ENCODE assay signal across 18 mouse cellular contexts in the genomic region with DNA sequence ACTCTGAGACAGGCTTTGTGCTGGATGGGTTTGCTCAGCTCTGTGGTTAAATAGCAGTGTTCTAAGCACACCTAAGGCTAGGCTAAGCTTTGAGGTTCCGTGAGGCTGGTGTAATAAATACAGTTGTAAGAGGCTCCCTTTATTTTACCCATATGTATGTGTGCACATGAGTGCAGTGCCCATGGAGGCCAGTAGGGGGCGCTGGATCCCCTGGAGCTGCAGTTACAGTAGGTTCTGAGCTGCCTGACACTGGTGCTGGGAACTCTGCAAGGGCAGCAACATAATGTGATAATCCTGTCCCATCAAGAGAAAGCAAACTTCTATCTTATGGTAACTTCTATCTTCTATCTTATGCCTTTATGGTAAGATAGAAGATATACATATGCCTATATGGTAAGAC. TPM values are rescaled to one million over a fixed set of nuclear protein-coding genes. Genes with fewer than 3 reads are reported as not detected.
A peak's percentile ranks its signal among the peaks of the same experiment; 100 is the strongest.
DNase-seq lines count a peak whose midpoint lies in the region; ATAC-seq and TF ChIP-seq lines count a peak whose summit lies in the region.
"Had no signal": no experiment of that assay in that cellular context is flagged by ENCODE, and none has a peak within 500 bp of the region (broad histone marks: within the 10 kb centered on the region; RNA-seq: fewer than 3 reads in every experiment).

No protein-coding gene starts in this region.

- TF ChIP-seq CTCF in kidney, postnatal 0 days (IDR thresholded peaks at IDR 0.05; ENCODE audit: low read depth): peak; percentile 36; the same call in 1 of the 2 replicates
- TF ChIP-seq CTCF in midbrain, postnatal 0 days (IDR thresholded peaks at IDR 0.05): peak; percentile 51

- no peak overlapping the region for H3K4me3 ChIP-seq in kidney, postnatal 0 days (replicated peaks; ENCODE audit: low read depth, low read length)
- no peak overlapping the region for H3K4me3 ChIP-seq in kidney, embryonic 16.5 days (ENCODE audit: low read length)
- no peak overlapping the region for H3K4me3 ChIP-seq in midbrain, postnatal 0 days (ENCODE audit: low read depth, low read length)
- no peak overlapping the region for H3K4me3 ChIP-seq in midbrain, embryonic 13.5 days (replicated peaks)
- H3K4me3 ChIP-seq: hindbrain, embryonic 10.5 days; liver, embryonic 13.5 days; megakaryocyte, embryonic 14.5 days; myocyte had no signal

- no peak overlapping the region for H3K27ac ChIP-seq in kidney, postnatal 0 days
- no peak overlapping the region for H3K27ac ChIP-seq in kidney, embryonic 16.5 days (ENCODE audit: low read length)
- no peak overlapping the region for H3K27ac ChIP-seq in midbrain, postnatal 0 days (ENCODE audit: low read depth, low read length)
- no peak overlapping the region for H3K27ac ChIP-seq in midbrain, embryonic 13.5 days
- H3K27ac ChIP-seq: hindbrain, embryonic 10.5 days; liver, embryonic 13.5 days had no signal

- no peak overlapping the region for H3K4me2 ChIP-seq in kidney, postnatal 0 days (ENCODE audit: low read length)
- no peak overlapping the region for H3K4me2 ChIP-seq in kidney, embryonic 16.5 days (replicated peaks; ENCODE audit: low read depth, low read length)
- H3K4me2 ChIP-seq in midbrain, postnatal 0 days (ENCODE audit: low read depth, low read length, poor library complexity, severe bottlenecking): no peak overlapping the region
- no peak overlapping the region for H3K4me2 ChIP-seq in midbrain, embryonic 13.5 days (replicated peaks)
- H3K4me2 ChIP-seq: liver, embryonic 13.5 days had no signal

- no peak overlapping the region for H3K9ac ChIP-seq in kidney, postnatal 0 days (ENCODE audit: low read depth, low read length)
- H3K9ac ChIP-seq in kidney, embryonic 16.5 days (replicated peaks; ENCODE audit: low read length): no peak overlapping the region
- no peak overlapping the region for H3K9ac ChIP-seq in midbrain, postnatal 0 days (replicated peaks; ENCODE audit: low read length, poor library complexity, severe bottlenecking)
- no peak overlapping the region for H3K9ac ChIP-seq in midbrain, embryonic 13.5 days (replicated peaks)
- H3K9ac ChIP-seq: liver, embryonic 13.5 days had no signal

- 55% methylated on average over 2 of the region's 2 CpGs for WGBS in kidney, postnatal 0 days
- WGBS in kidney, embryonic 16.5 days: 60% methylated on average over 2 of the region's 2 CpGs
- WGBS in midbrain, postnatal 0 days: 58% methylated on average over 2 of the region's 2 CpGs
- WGBS in midbrain, embryonic 13.5 days: 63% methylated on average over 2 of the region's 2 CpGs

- no peaks in the 10 kb centered on the region for H3K9me3 ChIP-seq in kidney, postnatal 0 days (replicated peaks; ENCODE audit: low read length)
- H3K9me3 ChIP-seq in kidney, embryonic 16.5 days (ENCODE audit: low read length): no peaks in the 10 kb centered on the region
- no peaks in the 10 kb centered on the region for H3K9me3 ChIP-seq in midbrain, postnatal 0 days (ENCODE audit: low read length)
- H3K9me3 ChIP-seq in midbrain, embryonic 13.5 days: no peaks in the 10 kb centered on the region

- no peak for DNase-seq in kidney, postnatal 0 days (ENCODE audit: low spot score)
- no peak for DNase-seq in midbrain, postnatal 0 days (ENCODE audit: low spot score)
- DNase-seq in R1 (ENCODE audit: low read depth, low spot score): peak; percentile 39
- DNase-seq in right cerebral cortex, postnatal 36 days (ENCODE audit: low spot score in 2 of 2): no peak
- DNase-seq in cerebellum, adult 18-20 months: no peak
- DNase-seq: adrenal gland, postnatal 36 days; cerebellum, adult 11 months; gastrocnemius, postnatal 36 days; liver, embryonic 13.5 days; thymus, postnatal 36 days had no signal

- no peaks in the 10 kb centered on the region for H3K36me3 ChIP-seq in kidney, postnatal 0 days (ENCODE audit: insufficient read depth, low read length)
- H3K36me3 ChIP-seq in kidney, embryonic 16.5 days (ENCODE audit: insufficient read depth, low read length): 0 out of 2 replicates have a peak, but pooled peaks cover 3% of the 10 kb centered on the region
- peaks cover 33% of the 10 kb centered on the region for H3K36me3 ChIP-seq in midbrain, postnatal 0 days (ENCODE audit: insufficient read depth, low read length)
- H3K36me3 ChIP-seq in midbrain, embryonic 13.5 days: peaks cover 35% of the 10 kb centered on the region
- H3K36me3 ChIP-seq: liver, embryonic 13.5 days had no signal

- ATAC-seq in kidney, postnatal 0 days (replicated peaks; ENCODE audit: low FRiP score, low read depth): no peak
- no peak for ATAC-seq in kidney, embryonic 16.5 days (ENCODE audit: low FRiP score, low TSS enrichment)
- no peak for ATAC-seq in midbrain, postnatal 0 days (ENCODE audit: low FRiP score)
- no peak for ATAC-seq in midbrain, embryonic 13.5 days
- 0 out of 2 replicates have a peak, but pooled peaks have one; percentile 31 for ATAC-seq in megakaryocyte-erythroid progenitor cell, adult 5-6 weeks (replicated peaks; ENCODE audit: low FRiP score, low TSS enrichment, poor library complexity, severe bottlenecking)
- ATAC-seq: forebrain, embryonic 16.5 days; intestine, embryonic 16.5 days had no signal

- H3K4me1 ChIP-seq in kidney, postnatal 0 days (replicated peaks; ENCODE audit: insufficient read depth, low read length): no peaks in the 10 kb centered on the region
- H3K4me1 ChIP-seq in kidney, embryonic 16.5 days (ENCODE audit: insufficient read depth, low read length): no peaks in the 10 kb centered on the region
- no peaks in the 10 kb centered on the region for H3K4me1 ChIP-seq in midbrain, postnatal 0 days (ENCODE audit: insufficient read depth, low read length)
- no peaks in the 10 kb centered on the region for H3K4me1 ChIP-seq in midbrain, embryonic 13.5 days (replicated peaks)
- H3K4me1 ChIP-seq: hindbrain, embryonic 10.5 days; liver, embryonic 13.5 days; megakaryocyte, embryonic 14.5 days had no signal

- no peaks in the 10 kb centered on the region for H3K27me3 ChIP-seq in kidney, postnatal 0 days (ENCODE audit: insufficient read depth, low read length)
- no peaks in the 10 kb centered on the region for H3K27me3 ChIP-seq in kidney, embryonic 16.5 days (ENCODE audit: insufficient read depth, low read length)
- H3K27me3 ChIP-seq in midbrain, postnatal 0 days (ENCODE audit: insufficient read depth, low read length): no peaks in the 10 kb centered on the region
- no peaks in the 10 kb centered on the region for H3K27me3 ChIP-seq in midbrain, embryonic 13.5 days
- H3K27me3 ChIP-seq: liver, embryonic 13.5 days had no signal

RNA-seq across cellular contexts. Expression of a gene that starts 47.7 kb away (rescaled TPM):
- 2.8 and 3.4 TPM in 2 replicates for polyA plus RNA-seq in kidney, postnatal 0 days (2015; fragmentation: Nextera tagmentation; extraction: Ambion mirVana)
- polyA plus RNA-seq in kidney, embryonic 16.5 days (2015; fragmentation: Nextera tagmentation; extraction: Ambion mirVana): 4.1 and 4.2 TPM in 2 replicates
- 43.4 and 44.2 TPM in 2 replicates for total RNA-seq in midbrain, postnatal 0 days (2014; rRNA removed)
- polyA plus RNA-seq in midbrain, postnatal 0 days (2015; fragmentation: Nextera tagmentation; extraction: Ambion mirVana): 33.1 and 35.7 TPM in 2 replicates
- 19.8 and 19.9 TPM in 2 replicates for polyA plus RNA-seq in midbrain, embryonic 13.5 days (2015; fragmentation: Nextera tagmentation; extraction: Ambion mirVana)
- total RNA-seq in megakaryocyte-erythroid progenitor cell, adult 5-6 weeks (2014; fragmentation: Nextera tagmentation): 2.6 and 4.0 TPM in 2 replicates
- 1.3 and 1.8 TPM in 2 replicates for total RNA-seq in megakaryocyte-erythroid progenitor cell, adult 5-6 weeks (2017)

RNA-seq across cellular contexts. Expression of a gene that starts 58.6 kb away (rescaled TPM):
- polyA plus RNA-seq in kidney, postnatal 0 days (2015; fragmentation: Nextera tagmentation; extraction: Ambion mirVana): 0.82 and 0.91 TPM in 2 replicates
- 1.1 TPM in 2 replicates for polyA plus RNA-seq in kidney, embryonic 16.5 days (2015; fragmentation: Nextera tagmentation; extraction: Ambion mirVana)
- 0.90 and 2.4 TPM in 2 replicates for total RNA-seq in midbrain, postnatal 0 days (2014; rRNA removed)
- polyA plus RNA-seq in midbrain, postnatal 0 days (2015; fragmentation: Nextera tagmentation; extraction: Ambion mirVana): 1.0 and 1.1 TPM in 2 replicates
- 0.23 and 0.31 TPM in 2 replicates for polyA plus RNA-seq in midbrain, embryonic 13.5 days (2015; fragmentation: Nextera tagmentation; extraction: Ambion mirVana)
- not detected in 2 replicates for total RNA-seq in megakaryocyte-erythroid progenitor cell, adult 5-6 weeks (2014; fragmentation: Nextera tagmentation)
- total RNA-seq in megakaryocyte-erythroid progenitor cell, adult 5-6 weeks (2017): not detected in 2 replicates
- polyA plus RNA-seq: forebrain, embryonic 16.5 days; liver, embryonic 13.5 days had no signal
